Mouse (Mus musculus): Measurements from ENCODE around the gene Clec11a.

Clec11a gene

GRCm38 (mm10) chr7:44306516-44307240 is at the start of gene Clec11a:
TSS of gene Clec11a (minus strand) at chr7:44306902.
- in situ Hi-C loops (cut with MboI; ENCODE audit: low pct_unique_long_range_greater_than_20kb in 1 of 2, low sequenced_read_pairs in 2 of 2, unreplicated experiment in 1 of 2): no loop called here

DNA sequence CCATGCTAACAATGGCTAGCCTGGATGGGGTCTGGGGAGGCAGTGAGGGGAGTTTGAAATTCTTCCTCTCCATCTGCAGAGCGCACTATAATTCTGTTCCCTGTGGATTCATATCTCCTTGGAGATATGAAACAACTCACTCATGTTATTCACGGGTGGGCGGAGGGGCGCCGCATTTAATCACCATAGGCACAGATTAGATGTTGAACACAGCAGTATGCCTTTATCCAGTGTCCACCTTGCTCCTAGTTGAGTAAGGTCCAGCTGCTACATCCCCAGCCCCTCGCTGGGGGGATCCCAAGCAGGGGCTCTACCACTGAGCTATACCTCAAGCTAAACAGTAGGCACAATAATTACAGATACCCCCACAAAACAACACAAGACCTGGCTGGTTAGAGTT is 48.7 kb upstream of the Clec11a start:
- in situ Hi-C loops (cut with MboI; ENCODE audit: low pct_unique_long_range_greater_than_20kb in 1 of 2, low sequenced_read_pairs in 2 of 2, unreplicated experiment in 1 of 2): no loop called here

DNA sequence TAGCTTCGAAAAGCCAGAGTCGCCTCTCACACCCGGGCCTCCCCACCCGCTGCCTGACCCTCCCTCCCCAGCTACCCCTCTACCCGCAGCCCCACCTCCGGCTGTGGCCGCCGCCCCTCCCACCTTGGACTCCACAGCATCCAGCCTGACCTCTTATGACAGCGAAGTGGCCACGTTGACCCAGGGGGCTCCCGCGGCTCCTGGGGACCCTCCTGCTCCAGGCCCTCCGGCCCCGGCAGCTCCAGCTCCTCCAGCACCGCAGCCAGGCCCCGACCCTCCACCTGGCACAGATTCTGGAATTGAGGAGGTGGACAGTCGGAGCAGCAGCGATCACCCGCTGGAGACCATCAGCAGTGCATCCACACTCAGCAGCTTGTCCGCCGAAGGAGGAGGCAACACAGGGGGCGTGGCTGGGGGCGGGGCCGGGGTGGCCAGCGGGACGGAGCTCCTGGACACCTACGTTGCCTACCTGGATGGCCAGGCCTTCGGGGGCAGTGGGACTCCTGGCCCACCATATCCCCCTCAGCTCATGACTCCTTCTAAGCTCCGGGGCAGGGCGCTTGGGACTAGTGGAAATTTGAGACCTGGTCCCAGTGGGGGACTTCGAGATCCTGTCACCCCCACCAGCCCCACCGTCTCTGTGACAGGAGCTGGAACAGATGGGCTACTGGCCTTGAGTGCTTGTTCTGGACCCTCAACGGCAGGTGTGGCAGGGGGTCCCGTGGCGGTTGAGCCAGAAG is 47.1 kb upstream of the Clec11a start:
- in situ Hi-C loops (cut with MboI; ENCODE audit: low pct_unique_long_range_greater_than_20kb in 1 of 2, low sequenced_read_pairs in 2 of 2, unreplicated experiment in 1 of 2): no loop called here

GRCm38 (mm10) chr7:44352750-44353600 is 46.3 kb upstream of the Clec11a start:
- in situ Hi-C loops (cut with MboI; ENCODE audit: low pct_unique_long_range_greater_than_20kb in 1 of 2, low sequenced_read_pairs in 2 of 2, unreplicated experiment in 1 of 2): no loop called here

GRCm38 (mm10) chr7:44351881-44352749 is 45.4 kb upstream of the Clec11a start:
- in situ Hi-C loops (cut with MboI; ENCODE audit: low pct_unique_long_range_greater_than_20kb in 1 of 2, low sequenced_read_pairs in 2 of 2, unreplicated experiment in 1 of 2): no loop called here

DNA sequence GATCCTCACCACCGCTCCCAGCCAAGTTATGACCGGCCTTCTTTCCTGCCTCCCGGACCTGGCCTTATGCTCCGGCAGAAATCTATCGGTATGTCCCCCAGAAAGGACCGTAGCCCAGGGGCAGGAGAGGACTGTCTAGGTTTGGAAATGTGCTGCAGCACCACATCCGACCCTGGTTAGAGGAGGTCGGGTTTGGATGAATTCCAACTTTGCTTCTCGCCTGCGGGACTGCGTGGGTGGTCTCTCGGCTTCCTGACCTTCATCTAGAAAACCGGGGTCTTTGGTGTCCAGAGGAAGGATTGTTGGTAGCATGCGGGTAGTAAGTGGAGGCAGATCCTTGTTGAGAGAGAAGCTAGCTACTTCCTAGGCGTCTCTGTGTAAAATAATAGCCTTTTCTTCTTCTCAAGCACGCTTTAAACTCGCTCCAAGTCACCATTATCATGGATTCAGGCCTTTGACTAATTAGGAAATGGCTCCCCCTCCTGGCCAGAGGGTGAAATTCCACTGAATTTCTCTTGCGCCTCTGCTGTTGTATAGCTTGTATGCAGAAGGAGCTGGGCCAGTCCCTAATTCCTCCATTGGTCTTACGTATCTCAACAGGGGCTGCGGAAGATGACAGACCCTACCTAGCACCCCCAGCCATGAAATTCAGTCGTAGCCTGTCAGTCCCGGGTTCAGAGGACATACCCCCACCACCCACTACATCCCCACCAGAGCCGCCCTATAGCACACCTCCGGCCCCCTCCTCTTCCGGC is 44.4 kb upstream of the Clec11a start:
- in situ Hi-C loops (cut with MboI; ENCODE audit: low pct_unique_long_range_greater_than_20kb in 1 of 2, low sequenced_read_pairs in 2 of 2, unreplicated experiment in 1 of 2): no loop called here

- in situ Hi-C loops (cut with MboI; ENCODE audit: low pct_unique_long_range_greater_than_20kb in 1 of 2, low sequenced_read_pairs in 2 of 2, unreplicated experiment in 1 of 2): loop anchor here in 1 of 2 experiments (25.0 kb wide), 1 partner anchor 88 kb away; the partner anchor contains the start of gene Lrrc4b
Observed at GRCm38 (mm10) chr7:44349043-44349442, 42.3 kb upstream of the Clec11a start.

DNA sequence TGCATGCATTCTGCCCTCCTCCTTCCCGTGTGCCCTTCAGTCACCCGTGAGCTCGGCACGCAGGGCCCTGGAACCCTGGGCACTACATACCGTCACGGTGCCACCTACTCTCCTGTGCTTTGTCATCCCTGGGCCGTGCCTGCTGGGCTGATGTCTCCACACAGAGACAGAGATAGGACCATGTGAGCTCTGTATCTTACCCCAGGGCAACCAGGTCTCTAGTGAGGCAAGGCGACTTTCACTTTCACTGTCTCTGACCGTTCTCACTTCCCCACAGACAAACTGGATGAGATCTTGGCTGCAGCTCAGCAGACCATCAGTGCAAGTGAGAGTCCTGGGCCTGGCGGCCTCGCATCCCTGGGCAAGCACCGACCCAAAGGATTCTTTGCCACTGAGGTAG is 37.9 kb upstream of the Clec11a start:
- in situ Hi-C loops (cut with MboI; ENCODE audit: low pct_unique_long_range_greater_than_20kb in 1 of 2, low sequenced_read_pairs in 2 of 2, unreplicated experiment in 1 of 2): loop anchor here in 1 of 2 experiments (25.0 kb wide), 1 partner anchor 93 kb away; the partner anchor contains the start of gene Lrrc4b

DNA sequence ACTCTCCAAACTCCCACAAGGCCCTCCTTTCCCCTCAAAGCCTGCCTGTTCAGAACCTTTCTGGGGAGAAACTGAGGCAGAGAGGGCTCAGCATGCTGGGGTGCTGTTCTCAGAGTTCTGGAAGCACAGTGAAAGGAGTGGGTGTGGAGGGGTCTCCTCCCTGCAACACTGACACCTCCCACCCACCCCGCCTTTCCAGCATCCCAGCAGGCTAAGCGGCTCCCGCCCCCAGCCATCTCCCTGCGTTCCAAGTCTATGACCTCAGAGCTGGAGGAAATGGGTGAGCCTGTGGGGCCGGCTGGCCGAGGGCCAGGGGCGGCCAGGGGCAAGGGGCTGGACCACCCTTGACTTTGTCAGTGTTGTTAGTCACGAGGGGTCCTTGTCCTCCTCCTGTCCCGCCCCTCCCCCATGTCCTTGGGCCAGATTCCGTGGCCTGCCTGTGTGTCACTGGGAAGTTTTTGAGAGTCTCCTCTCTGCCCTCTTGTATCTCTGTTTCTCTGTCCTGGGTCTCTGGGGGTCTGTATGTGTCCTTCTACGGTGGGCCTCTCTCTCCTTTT is 36.8 kb upstream of the Clec11a start:
- in situ Hi-C loops (cut with MboI; ENCODE audit: low pct_unique_long_range_greater_than_20kb in 1 of 2, low sequenced_read_pairs in 2 of 2, unreplicated experiment in 1 of 2): loop anchor here in 1 of 2 experiments (25.0 kb wide), 1 partner anchor 94 kb away; the partner anchor contains the start of gene Lrrc4b

GRCm38 (mm10) chr7:44341714-44342113 is 35.0 kb upstream of the Clec11a start:
- in situ Hi-C loops (cut with MboI; ENCODE audit: low pct_unique_long_range_greater_than_20kb in 1 of 2, low sequenced_read_pairs in 2 of 2, unreplicated experiment in 1 of 2): loop anchor here in 1 of 2 experiments (25.0 kb wide), 1 partner anchor 96 kb away; the partner anchor contains the start of gene Lrrc4b

DNA sequence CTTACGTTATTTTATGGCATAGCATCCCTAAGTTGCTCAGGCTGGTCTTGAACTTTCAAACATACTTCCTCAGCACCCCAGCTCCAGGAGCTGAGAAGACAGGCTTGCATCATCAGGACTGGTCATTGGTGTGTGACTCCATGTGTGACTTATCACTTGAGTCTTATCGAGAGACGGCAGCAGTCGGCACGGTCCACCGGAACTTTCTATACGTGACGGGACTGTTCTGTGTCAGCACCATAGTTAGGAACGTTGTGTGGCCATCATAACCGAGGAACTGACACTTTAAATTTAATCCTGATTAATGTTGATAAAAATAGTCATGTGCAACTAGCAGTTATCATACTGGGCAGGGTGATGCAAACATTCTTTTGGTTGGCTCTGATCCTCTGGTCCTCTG is 34.4 kb upstream of the Clec11a start:
- in situ Hi-C loops (cut with MboI; ENCODE audit: low pct_unique_long_range_greater_than_20kb in 1 of 2, low sequenced_read_pairs in 2 of 2, unreplicated experiment in 1 of 2): loop anchor here in 1 of 2 experiments (25.0 kb wide), 1 partner anchor 96 kb away; the partner anchor contains the start of gene Lrrc4b

DNA sequence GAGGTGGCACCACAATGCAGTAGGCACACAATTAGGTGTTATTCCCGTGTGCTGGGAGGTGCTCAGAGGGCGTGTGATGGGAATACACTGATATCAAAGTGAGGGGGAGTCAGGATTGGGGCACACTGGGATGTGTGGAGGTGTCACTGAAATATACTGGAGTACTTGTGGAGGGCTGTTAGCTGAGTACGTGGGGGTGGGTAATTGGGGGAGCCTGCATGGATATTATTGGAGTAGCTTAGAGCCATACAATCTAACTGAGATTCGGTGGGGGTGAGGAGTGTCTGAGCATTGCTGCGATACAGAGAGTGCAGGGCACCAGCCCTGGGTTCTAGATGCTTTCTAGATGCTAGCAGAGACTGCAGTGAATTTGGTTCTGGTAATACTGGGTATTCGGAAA is 33.5 kb upstream of the Clec11a start:
- in situ Hi-C loops (cut with MboI; ENCODE audit: low pct_unique_long_range_greater_than_20kb in 1 of 2, low sequenced_read_pairs in 2 of 2, unreplicated experiment in 1 of 2): loop anchor here in 1 of 2 experiments (25.0 kb wide), 1 partner anchor 97 kb away; the partner anchor contains the start of gene Lrrc4b

- in situ Hi-C loops (cut with MboI; ENCODE audit: low pct_unique_long_range_greater_than_20kb in 1 of 2, low sequenced_read_pairs in 2 of 2, unreplicated experiment in 1 of 2): loop anchor here in 1 of 2 experiments (25.0 kb wide), 1 partner anchor 100 kb away; the partner anchor contains the start of gene Lrrc4b
Observed at GRCm38 (mm10) chr7:44337121-44337849, 30.6 kb upstream of the Clec11a start.

DNA sequence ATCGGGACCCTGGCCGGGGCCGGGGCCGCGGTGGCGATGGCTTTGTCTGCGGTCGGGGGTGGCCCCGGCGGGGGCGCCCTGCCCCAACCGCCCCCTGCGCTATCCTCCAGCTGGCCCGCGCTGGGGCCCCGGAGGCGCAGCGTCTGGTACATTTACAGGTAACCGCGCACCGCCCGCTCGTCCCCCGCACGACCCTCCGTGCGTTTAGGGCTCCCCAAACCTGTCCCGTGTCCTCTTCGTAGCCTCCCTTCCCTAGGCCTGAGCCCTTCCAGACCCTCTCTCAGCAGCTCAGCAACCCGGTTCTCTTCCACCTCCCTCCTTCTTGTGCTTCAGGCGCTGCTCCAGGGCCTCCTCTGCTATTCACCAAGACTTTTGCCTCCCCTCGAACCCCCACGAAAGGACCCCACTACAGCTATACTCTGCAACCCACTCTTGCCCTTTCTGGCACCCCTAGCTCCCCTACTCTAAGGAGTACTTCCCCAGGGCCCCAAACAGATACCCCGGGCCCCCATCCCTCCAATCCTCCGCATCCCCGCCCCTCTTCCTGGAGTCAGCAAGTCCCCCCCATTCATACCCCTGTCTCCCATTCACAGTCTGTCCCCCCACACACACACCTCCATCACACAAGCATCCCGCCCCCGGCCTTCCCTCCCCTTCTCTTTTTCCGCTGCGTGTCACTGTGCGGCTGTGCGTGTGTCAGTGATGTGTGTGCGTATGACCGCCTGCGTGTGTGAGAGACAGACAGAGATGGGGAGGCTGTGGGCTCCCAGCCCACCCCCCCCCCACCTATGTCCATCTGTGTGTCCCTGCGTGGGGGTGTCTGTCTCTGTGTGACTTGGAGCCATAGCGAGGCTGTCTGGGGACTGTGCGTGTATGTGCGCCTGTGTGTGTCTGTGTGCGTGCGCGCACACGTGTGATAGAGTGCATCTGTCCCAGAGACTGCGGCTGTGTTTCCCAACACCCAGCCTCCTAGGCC is 29.6 kb upstream of the Clec11a start:
- in situ Hi-C loops (cut with MboI; ENCODE audit: low pct_unique_long_range_greater_than_20kb in 1 of 2, low sequenced_read_pairs in 2 of 2, unreplicated experiment in 1 of 2): loop anchor here in 1 of 2 experiments (25.0 kb wide), 1 partner anchor 101 kb away; the partner anchor contains the start of gene Lrrc4b
